Mouse (Mus musculus): ENCODE measurements around the gene Dhrs3.

GRCm38 (mm10) chr4:144950327-144950711 is 57.7 kb downstream of the Dhrs3 start:
- TF ChIP-seq ZC3H11A (IDR thresholded peaks at IDR 0.05; ENCODE audit: borderline replicate concordance, low read depth, low read length) (no peak), MAFK (IDR thresholded peaks at IDR 0.05; ENCODE audit: insufficient read depth, low read depth, low read length) (no peak), ZNF384 (IDR thresholded peaks at IDR 0.05; ENCODE audit: low read depth, low read length) (no peak), HCFC1 (IDR thresholded peaks at IDR 0.05; ENCODE audit: borderline replicate concordance, insufficient read depth, low read length) (no peak)

Measured in ES-E14 (cell line).